Mouse (Mus musculus) telencephalon, adult 2 months (tissue): ENCODE measurements around the gene Hrct1.

Experiments used
- DNase-seq: peaks from one replicate; pipeline ENCODE4 v3.0.0-alpha.2; 2011; ENCODE audit warnings: low read depth, low spot score

Gene Hrct1

DNA sequence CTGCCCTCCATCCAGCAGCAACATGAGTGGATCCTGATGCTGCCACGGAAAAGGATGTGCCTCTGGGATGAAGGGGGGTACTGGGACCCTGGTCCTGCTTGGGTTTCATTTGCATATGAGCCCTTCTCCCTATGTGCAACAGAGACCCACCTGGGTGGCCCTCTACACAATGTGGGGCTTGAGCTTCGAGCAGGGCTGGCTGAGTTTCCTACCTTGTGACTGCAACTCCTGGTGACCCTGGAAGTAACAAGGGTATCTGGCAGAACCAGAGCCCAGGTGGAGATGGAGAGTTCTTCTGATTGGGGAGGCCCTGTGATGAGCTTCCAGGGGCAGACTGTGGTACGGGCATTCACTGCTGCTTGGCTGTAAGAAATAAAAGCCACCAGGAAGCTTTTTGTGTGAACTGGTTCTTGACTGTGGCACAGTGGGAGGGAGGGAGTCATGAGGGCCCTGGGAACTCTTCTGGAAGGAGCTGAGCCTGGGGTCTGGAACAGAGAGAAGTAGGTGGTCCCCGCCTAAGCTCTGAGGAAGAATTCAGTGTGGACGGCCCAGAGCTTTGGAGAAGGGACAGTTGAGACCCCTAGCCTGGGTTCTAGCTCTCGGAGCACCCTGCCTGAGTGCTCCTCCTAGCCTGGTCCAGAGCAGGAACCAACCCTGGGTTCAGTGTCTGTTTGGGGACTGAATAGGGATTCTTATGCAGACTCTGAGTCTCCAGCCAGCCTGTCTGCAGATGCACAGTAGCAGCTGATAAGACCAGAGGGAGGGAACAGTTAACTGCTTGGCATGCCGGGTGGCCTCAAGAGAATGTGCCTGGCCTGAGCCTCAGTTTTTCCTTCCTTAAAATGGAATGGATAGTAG, 959 bp downstream of the Hrct1 start:
- no peak for DNase-seq

GRCm38 (mm10) chr4:43728576-43728954, 1.6 kb downstream of the Hrct1 start:
- DNase-seq = no peak

GRCm38 (mm10) chr4:43729126-43729525, 2.1 kb downstream of the Hrct1 start:
- no peak for DNase-seq

DNA sequence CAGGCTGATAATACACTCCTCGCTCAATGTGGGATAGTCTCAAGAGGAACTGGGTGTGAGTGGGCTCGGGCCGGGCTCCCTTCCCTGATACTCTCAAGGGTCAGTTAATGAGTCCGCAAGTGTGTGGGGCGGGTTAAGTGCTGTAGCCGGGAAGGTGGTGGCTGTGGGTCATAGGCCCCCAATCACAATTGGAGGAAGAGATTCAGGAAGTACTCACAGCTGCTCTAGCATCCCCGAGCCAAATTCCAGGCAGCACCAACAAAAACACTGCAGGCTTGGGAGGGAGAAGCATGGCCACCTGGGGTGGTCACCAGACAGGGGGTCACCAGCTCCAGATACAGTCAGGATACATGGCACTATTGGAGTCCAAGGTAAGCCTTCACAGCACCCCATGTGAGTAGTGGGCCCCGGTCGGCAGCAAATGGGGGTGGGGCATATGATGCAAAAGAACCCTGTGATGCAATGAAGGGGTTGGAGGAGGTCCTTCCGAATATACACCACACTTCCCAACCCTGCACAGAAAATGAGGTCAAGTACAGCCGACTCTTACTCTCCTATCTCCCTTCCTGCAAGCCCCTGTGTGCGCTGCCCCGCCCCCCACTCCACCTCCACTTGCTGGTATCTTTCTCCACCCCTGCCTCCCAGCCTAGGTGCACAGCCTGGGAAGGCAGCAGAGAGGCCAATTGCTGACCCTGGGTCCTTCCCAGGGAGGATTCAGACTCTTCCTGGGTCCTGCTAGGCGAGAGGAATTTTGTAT, 3.0 kb downstream of the Hrct1 start, which contains the start of gene Spaar:
TSS of gene Spaar (plus strand) at position 241 of the 757 bp plus-strand sequence.
- no peak for DNase-seq

GRCm38 (mm10) chr4:43730750-43731297, 3.8 kb downstream of the Hrct1 start:
- DNase-seq = no peak

- DNase-seq = no peak
Measured at GRCm38 (mm10) chr4:43732171-43732570, 5.2 kb downstream of the Hrct1 start.

DNA sequence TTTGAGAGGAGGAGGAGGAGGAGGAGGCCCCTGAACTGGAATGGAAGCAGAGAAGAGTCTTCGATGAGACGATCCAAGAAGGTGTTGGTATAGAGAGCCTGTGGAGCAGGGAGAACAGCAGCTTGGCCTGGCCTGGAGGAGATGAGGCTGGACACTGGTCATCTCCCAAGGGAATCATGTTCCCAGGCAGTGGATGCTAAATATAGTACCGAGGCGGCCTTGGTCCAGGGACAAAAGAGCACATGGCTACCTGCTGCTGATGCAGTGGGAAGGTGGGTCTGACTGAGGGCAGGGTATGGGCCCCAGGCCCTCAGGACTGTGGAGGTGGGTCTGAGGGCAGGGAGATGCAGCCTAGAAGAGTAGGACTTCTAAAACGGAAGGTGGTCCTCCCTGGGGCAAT, 6.2 kb downstream of the Hrct1 start:
- no peak for DNase-seq

GRCm38 (mm10) chr4:43737144-43737543, 10.2 kb downstream of the Hrct1 start:
- no peak for DNase-seq

DNA sequence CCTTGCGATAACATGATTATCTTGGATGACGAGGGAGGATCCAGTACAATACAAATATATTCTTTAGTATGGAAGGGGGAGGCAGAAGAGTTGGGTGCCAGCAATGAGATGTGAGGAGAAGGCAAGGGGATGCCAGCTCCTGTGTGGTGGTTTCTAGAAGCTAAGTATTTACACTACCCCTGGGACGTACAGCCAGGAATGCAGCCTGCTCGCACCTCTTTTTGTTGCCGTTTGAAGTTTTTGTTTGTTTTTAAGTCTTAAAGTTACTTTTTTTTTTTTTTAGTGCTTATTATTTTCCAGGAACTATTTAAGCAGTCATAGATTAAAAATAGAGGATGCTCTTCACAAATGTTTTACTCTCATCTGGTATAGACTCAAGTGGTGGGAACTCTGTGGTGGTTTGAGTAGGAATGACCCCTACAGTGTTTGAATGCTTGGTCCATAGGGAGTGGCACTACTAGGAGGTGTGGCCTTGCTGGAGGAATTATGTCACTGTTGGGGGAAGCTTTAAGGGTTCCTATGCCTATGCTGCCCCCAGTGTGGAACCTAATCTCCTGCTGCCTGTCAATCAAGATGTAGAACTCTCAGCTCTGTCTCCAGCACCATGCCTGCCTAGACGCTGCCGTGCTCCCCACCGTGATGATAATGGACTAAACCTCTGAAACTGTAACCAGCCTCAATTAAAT, 12.1 kb downstream of the Hrct1 start:
- DNase-seq = no peak

DNA sequence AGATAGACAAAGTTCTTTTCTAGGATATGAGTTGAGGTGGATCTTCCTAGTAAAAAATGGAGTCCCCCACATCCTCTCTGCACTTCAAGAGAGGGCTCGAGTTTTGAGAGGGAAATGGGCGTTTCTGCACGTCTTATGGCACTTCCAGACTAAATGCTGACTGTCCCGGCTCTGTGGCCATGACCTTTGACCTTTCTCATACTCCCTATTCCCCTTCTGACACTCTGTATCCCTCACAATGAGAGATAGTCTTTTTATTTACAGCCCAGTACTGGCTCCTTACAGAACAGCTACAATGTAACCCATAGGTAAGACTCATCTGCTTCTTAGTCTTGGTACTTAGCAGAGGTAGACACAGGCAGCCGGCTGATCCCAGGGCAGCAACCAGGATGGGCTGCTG, 14.5 kb downstream of the Hrct1 start:
- no peak for DNase-seq

- no peak for DNase-seq
Measured at GRCm38 (mm10) chr4:43742637-43743036, 15.6 kb downstream of the Hrct1 start.

GRCm38 (mm10) chr4:43743099-43743498, 16.1 kb downstream of the Hrct1 start:
- DNase-seq = no peak

DNA sequence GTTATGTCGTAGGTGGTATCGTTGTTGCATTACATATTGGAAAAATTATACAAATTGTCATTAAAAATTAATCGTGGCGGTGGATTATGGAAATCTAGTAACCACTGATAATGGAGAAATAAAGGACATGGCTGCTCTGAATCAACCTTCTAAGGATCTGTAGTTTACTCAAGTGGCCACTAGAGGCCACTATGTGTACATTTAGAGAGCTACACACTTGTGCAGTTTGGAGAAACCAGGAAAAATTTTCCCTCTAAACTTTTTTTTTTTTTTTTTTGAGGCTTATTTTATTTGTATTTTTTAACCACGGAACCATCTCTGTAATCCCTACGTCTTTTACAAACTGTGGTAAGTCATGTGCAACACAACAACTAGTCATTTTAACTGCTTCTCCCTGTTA, 18.2 kb downstream of the Hrct1 start:
- DNase-seq = no peak

GRCm38 (mm10) chr4:43757213-43757612, 30.2 kb downstream of the Hrct1 start:
- DNase-seq = peak; percentile 12

GRCm38 (mm10) chr4:43759571-43760418, 32.8 kb downstream of the Hrct1 start:
- DNase-seq = no peak

DNA sequence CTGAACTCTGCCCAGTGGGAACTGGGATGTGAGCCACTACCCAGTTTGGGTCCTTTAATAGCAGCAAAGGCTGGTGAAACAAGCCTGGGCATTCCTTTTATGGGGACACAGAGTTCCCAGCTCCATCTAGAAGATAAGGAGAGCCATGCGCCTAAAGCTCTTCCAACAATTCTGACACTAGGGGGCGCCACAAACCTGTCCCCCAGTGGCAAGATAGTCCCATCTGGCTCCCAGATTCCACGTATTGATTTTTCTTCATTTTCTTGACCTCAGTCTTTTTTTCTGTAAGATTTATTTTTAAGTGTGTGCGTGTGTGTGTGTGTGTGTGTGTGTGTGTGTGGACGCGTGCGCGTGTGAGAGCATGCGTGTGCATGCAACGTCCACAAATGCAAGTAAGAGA, 33.5 kb downstream of the Hrct1 start:
- no peak for DNase-seq

GRCm38 (mm10) chr4:43761336-43761735, 34.3 kb downstream of the Hrct1 start:
- DNase-seq = no peak

GRCm38 (mm10) chr4:43763410-43763809, 36.4 kb downstream of the Hrct1 start:
- DNase-seq = peak; percentile 22

GRCm38 (mm10) chr4:43768341-43768740, 41.4 kb downstream of the Hrct1 start:
- DNase-seq = no peak

DNA sequence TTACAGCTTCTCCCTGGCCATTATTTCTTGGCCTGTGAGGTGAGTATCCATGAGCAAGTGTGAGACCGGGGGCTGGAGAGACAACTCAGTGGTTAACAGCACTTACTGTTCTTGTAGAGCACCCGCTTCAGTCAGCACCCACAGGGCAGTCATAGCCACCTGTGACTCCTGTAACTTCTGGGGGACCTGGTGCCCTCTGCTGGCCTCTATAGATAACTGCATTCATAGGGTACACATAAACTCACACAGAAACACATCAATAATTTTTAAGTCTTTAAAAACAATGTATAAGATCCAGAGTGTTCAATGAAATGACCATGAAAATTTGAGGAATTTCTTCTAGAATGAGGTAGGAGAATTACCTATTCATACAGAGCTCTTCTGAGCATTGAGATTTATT, 42.4 kb downstream of the Hrct1 start:
- no peak for DNase-seq

DNA sequence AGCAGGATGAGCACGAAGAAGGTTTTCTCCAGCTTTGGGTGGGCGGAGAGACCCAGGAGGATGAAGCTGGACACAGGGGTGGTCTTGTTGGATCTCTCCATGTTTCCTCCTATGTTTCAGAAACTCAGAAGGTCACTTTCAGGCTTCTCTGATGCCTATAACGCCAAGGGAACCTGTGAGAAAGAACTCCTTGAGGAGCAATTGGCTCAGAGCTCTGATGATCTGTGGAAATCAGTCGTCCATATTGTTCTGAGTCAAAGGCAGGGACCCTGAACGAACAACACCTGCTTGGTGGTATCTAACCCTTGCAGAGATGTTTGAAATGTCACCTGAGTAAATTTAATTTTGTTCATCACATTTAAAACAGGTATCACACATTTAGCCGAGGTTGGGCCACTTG, 43.9 kb downstream of the Hrct1 start, which contains the start of gene Olfr159:
TSS of gene Olfr159 (minus strand) at position 101 of the 400 bp plus-strand sequence.
- DNase-seq = no peak
